Mouse (Mus musculus) forebrain, embryonic 10.5 days (tissue): ENCODE data around the gene Syt6. TPM values are rescaled to one million over a fixed set of nuclear protein-coding genes. Genes with fewer than 3 reads are reported as not detected.

ENCODE experiments used
- DNase-seq: peaks from one replicate; pipeline ENCODE4 v3.0.0-alpha.2; 2017; ENCODE audit warnings: low spot score; ENCODE audit errors: extremely low spot score
- H3K27ac ChIP-seq: fragments of 300-500 bp; sonication (generic); 2 replicates; pipeline ENCODE4 v1.5.1; 2016; ENCODE audit warnings: mild to moderate bottlenecking
- H3K27me3 ChIP-seq: fragments of 300-500 bp; sonication (generic); 2 replicates; pipeline ENCODE4 v1.6.1; 2016; ENCODE audit warnings: mild to moderate bottlenecking; ENCODE audit not compliant: poor library complexity, severe bottlenecking
- H3K36me3 ChIP-seq: fragments of 300-500 bp; sonication (generic); replicated peaks from 2 replicates; pipeline ENCODE4 v1.6.1; 2016; ENCODE audit warnings: mild to moderate bottlenecking, moderate library complexity
- H3K4me1 ChIP-seq: fragments of 300-500 bp; sonication (generic); 2 replicates; pipeline ENCODE4 v1.6.1; 2016
- H3K4me3 ChIP-seq: fragments of 300-500 bp; sonication (generic); 2 replicates; pipeline ENCODE4 v1.5.1; 2016; ENCODE audit warnings: mild to moderate bottlenecking, moderate library complexity
- H3K9me3 ChIP-seq: fragments of 300-500 bp; sonication (generic); 2 replicates; pipeline ENCODE4 v1.6.1; 2016; ENCODE audit warnings: mild to moderate bottlenecking, moderate library complexity
- WGBS: fragments of 180-500 bp; shearing (Covaris S2); methylation state at CpG from one replicate; pipeline ENCODE4 v1.1.7; 2016; 5-methylcytosine and 5-hydroxymethylcytosine counted together
- microRNA-seq: library from miRNA; unstranded; fragments of <30 nt; microRNA quantifications from one replicate; pipeline ENCODE4, GENCODE M21; 2017
- polyA plus RNA-seq: library from polyadenylated mRNA; unstranded; fragments of >200 nt; fragmentation: Nextera tagmentation; extraction: Ambion mirVana; gene quantifications from 2 replicates; pipeline ENCODE4 v1.2.1, GENCODE M21; 2016

Gene Syt6
- polyA plus RNA-seq, 1 experiment from 2014 or later: 0.33 TPM

GRCm38 (mm10) chr3:103672113-103672512, 97.1 kb downstream of the Syt6 start:
- H3K27me3 ChIP-seq: no peaks in the 10 kb centered on the region; the same call in 1 of the 2 replicates
- 81% methylated on average over 4 of the region's 4 CpGs for WGBS
- 0 out of 2 replicates have a peak, but pooled peaks cover 2% of the 10 kb centered on the region for H3K9me3 ChIP-seq

DNA sequence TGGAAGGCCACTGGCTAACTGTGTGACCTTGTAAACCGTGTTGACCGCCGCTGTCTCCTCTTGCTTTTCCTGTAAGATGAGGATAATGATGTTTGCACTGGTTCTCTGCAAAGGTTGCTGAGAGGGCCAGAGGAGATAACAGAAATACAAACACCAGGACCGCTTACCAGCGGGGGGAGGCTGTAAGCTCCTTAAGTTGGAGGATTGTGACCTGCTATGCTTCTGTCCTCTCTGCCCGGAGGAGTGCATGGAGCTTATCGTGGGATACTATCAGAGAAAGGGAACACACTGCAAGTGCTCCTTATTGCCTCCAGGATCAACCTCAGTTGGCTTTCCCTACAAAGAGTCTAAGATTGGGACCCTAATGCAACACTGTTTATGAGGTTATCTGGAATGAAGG, 97.7 kb downstream of the Syt6 start:
- H3K27me3 ChIP-seq: no peaks in the 10 kb centered on the region; the same call in 1 of the 2 replicates
- H3K9me3 ChIP-seq: 0 out of 2 replicates have a peak, but pooled peaks cover 2% of the 10 kb centered on the region
- no peaks in the 10 kb centered on the region for H3K36me3 ChIP-seq
- H3K27ac ChIP-seq: no peak overlapping the region
- DNase-seq: no peak
- 33% methylated on average over 7 of the region's 7 CpGs for WGBS
- 0 out of 2 replicates have a peak, but pooled peaks cover 6% of the 10 kb centered on the region for H3K4me1 ChIP-seq
- H3K4me3 ChIP-seq: no peak overlapping the region

More at GRCm38 (mm10) chr3:103672113-103672512, 97.1 kb downstream of the Syt6 start:
- H3K36me3 ChIP-seq: no peaks in the 10 kb centered on the region
- H3K4me1 ChIP-seq: 0 out of 2 replicates have a peak, but pooled peaks cover 6% of the 10 kb centered on the region
- no peak overlapping the region for H3K27ac ChIP-seq
- no peak overlapping the region for H3K4me3 ChIP-seq
- no peak for DNase-seq

- Histone ChIP-seq H3K4me3 (no peak overlapping the region), H3K4me1 (peaks cover 24% of the 10 kb centered on the region), H3K27me3 (peaks cover 27% of the 10 kb centered on the region), H3K36me3 (no peaks in the 10 kb centered on the region), H3K9me3 (no peaks in the 10 kb centered on the region; the same call in 1 of the 2 replicates), H3K27ac (no peak overlapping the region)
- 19% methylated on average over 6 of the region's 6 CpGs for WGBS
- DNase-seq: no peak
Measured at GRCm38 (mm10) chr3:103678811-103679210, 103.8 kb downstream of the Syt6 start.

DNA sequence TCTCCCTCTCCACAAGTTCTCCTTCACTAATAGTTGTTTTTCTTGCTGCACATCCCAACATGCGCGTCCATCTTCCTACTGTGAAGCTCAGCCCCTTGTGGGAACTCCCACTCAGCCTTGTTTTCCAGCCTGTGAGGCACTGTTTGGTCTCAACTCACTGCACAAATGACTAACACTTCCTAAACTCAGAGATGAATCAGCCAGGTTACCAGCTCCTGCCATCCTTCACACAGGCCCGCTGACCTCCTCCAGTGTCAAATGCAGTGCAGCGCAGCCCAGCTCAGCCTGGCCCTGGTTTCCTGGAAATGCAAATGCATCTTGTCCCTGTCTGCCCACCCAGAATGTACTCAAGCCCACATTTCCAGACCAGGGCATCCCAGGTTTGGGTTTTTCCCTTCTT, 107.4 kb downstream of the Syt6 start:
- Histone ChIP-seq H3K36me3 (no peaks in the 10 kb centered on the region), H3K9me3 (no peaks in the 10 kb centered on the region; the same call in 1 of the 2 replicates), H3K27me3 (peaks cover 41% of the 10 kb centered on the region), H3K4me1 (peaks cover 28% of the 10 kb centered on the region), H3K4me3 (no peak overlapping the region), H3K27ac (no peak overlapping the region)
- WGBS: 58% methylated on average over 4 of the region's 4 CpGs
- DNase-seq: no peak

- Histone ChIP-seq H3K27me3 (peaks cover 41% of the 10 kb centered on the region), H3K36me3 (no peaks in the 10 kb centered on the region), H3K9me3 (no peaks in the 10 kb centered on the region; the same call in 1 of the 2 replicates), H3K4me1 (peaks cover 28% of the 10 kb centered on the region), H3K4me3 (peak overlapping the region; percentile 32), H3K27ac (peak overlapping the region; percentile 37; the same call in 1 of the 2 replicates)
- DNase-seq: no peak
- 2% methylated on average over 21 of the region's 21 CpGs for WGBS
Measured at GRCm38 (mm10) chr3:103683234-103683965, 108.4 kb downstream of the Syt6 start.

DNA sequence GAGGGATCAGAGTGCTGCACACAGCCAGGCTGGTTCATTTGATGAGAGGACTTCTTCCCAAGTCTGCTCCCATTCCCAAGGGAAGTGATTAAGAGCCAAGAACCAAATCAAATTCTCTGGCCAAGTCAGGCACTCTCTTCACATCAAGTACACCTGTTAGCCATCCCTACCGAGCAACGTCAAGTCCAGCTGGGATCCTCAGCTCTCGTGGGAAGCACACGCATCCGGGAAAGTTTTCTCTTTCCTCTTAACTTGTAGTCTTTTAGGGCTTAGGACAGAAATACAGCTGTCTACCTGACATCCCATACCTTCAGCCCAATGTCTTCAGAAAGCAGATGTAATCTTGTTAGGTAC, 108.9 kb downstream of the Syt6 start:
- Histone ChIP-seq H3K27me3 (peaks cover 41% of the 10 kb centered on the region), H3K4me1 (peaks cover 23% of the 10 kb centered on the region), H3K27ac (no peak overlapping the region), H3K36me3 (no peaks in the 10 kb centered on the region), H3K9me3 (no peaks in the 10 kb centered on the region; the same call in 1 of the 2 replicates), H3K4me3 (peak overlapping the region; percentile 32; the same call in 1 of the 2 replicates)
- DNase-seq: no peak
- WGBS: 32% methylated on average over 5 of the region's 5 CpGs

DNA sequence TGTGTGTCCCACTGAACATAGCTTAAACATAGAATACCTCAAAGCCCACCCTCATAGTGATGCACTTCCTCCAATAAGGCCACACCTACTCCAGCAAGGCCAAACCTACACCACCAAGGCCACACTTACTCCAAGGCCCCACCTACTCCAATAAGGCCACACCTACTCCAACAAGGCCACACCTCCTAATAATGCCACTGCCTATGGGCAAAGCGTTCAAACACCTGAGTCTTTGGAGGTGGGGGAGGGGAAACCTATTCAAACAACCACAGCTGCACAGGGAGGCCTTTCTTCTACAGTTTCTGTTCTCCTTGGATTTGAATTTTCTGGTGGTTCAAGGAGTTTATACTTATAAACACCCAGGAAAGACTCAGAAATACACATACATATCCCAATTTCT, 114.0 kb downstream of the Syt6 start:
- peaks cover 11% of the 10 kb centered on the region for H3K27me3 ChIP-seq
- H3K4me1 ChIP-seq: peaks cover 1% of the 10 kb centered on the region
- no peaks in the 10 kb centered on the region for H3K9me3 ChIP-seq
- H3K4me3 ChIP-seq: no peak overlapping the region
- 59% methylated on average over 1 of the region's 1 CpGs for WGBS
- no peak for DNase-seq
- no peak overlapping the region for H3K27ac ChIP-seq
- H3K36me3 ChIP-seq: no peaks in the 10 kb centered on the region

- Histone ChIP-seq H3K36me3 (no peaks in the 10 kb centered on the region), H3K4me1 (no peaks in the 10 kb centered on the region), H3K4me3 (no peak overlapping the region), H3K9me3 (no peaks in the 10 kb centered on the region), H3K27ac (no peak overlapping the region), H3K27me3 (no peaks in the 10 kb centered on the region)
- WGBS: 83% methylated on average over 3 of the region's 3 CpGs
- no peak for DNase-seq
Measured at GRCm38 (mm10) chr3:103690506-103690905, 115.5 kb downstream of the Syt6 start.

Small RNA genes lying within 50 kb of the gene (microRNA-seq; reads per million reads assigned to microRNA genes)
- gene Gm25325: not detected

Other genes starting within 250 kb of the Syt6 start
- 0.09 and 0.20 TPM in 2 replicates for gene Atg4a-ps, start 70.8 kb downstream of the Syt6 start, polyA plus RNA-seq
- gene Olfml3, start 162.8 kb downstream of the Syt6 start, polyA plus RNA-seq: 5.6 and 5.8 TPM in 2 replicates
- not detected in 2 replicates for gene Gm10964, start 164.1 kb downstream of the Syt6 start, polyA plus RNA-seq
- 9.9 and 10.4 TPM in 2 replicates for gene Hipk1, start 216.3 kb downstream of the Syt6 start, polyA plus RNA-seq
- gene Dclre1b, start 234.2 kb downstream of the Syt6 start, polyA plus RNA-seq: 37.2 and 40.5 TPM in 2 replicates
- gene Ap4b1, start 234.3 kb downstream of the Syt6 start, polyA plus RNA-seq: 19.3 and 22.3 TPM in 2 replicates
- 0.17 TPM in 1 of 2 replicates, not detected in the other for gene Gm43064, start 234.3 kb downstream of the Syt6 start, polyA plus RNA-seq